Mouse (Mus musculus): Measurements from ENCODE around the gene Rai1.
A peak's percentile ranks its signal among the peaks of the same experiment; 100 is the strongest.

Gene Rai1

DNA sequence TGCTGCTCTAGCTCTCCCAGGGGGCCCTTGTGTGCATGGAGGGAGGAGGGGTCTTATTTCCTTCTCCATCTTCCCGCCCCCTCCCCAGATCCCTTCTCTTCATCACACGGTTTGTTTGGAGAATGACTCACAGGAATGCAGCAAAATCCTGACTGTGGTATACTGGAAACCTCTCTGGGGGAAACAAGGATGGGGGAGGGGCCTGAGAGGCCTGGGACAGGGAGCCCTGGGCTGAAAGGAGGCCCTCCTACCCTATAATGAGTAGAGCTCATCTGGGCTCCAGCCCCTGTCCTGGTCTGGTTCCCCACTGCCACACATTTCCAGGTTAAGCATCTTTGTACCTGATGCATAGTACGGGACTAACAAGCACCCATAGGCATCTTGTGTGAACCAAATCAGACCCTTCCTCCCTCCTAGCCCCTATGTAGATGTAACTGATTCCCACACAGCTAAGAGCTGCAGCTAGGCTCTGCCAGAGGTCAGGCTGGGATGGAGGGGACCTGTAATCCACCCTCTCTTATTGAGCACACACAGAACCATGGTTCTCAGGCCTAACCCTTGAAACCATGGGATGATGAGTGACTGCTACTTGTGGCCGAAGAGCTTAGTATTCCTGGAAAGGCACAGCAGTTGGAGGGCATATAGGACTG, 23.2 kb downstream of the Rai1 start:
- no peak for DNase-seq (ENCODE audit: low spot score)

- DNase-seq (ENCODE audit: low spot score) = no peak
Observed at GRCm38 (mm10) chr11:60130516-60130915, 25.7 kb downstream of the Rai1 start.

GRCm38 (mm10) chr11:60132061-60132460, 27.2 kb downstream of the Rai1 start:
- no peak for DNase-seq (ENCODE audit: low spot score)

DNA sequence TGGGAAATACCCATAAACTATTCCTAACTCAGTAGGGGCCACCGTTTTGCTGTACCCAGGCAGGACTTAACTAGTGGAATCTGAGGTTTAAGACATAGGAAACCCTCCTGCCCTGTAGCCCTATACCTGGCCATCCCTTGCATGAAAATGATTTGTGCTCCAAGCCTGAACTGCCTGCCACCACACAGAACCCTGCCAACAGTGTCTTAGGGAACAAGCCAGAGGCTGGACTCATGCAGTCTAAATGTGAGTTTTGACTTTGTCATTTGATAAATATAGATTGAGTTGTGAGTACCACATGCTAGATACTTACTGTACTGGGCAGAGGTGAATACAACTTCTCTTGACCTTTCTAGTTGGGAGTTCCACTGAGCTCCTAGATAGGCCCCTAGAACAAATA, 31.7 kb downstream of the Rai1 start:
- no peak for DNase-seq (ENCODE audit: low spot score)

DNA sequence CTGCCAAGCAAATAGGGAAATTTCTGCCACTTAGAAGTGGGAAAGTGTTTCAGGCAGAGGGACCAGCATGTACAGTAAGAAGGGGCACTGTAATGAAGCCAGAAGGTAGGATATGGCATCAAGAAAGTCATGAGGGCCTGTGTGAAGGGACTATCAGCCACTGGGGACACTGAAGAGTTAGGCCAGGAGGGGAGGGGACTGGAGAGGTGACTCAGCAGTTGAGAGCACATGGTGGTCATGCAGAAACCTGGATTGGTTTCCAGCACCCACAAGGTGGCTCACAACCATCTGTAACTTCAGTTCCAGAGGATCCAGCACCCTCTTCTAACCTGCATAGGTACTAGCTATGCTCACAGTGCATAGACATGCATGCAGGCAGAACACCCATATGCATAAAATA, 32.4 kb downstream of the Rai1 start:
- no peak for DNase-seq (ENCODE audit: low spot score)

DNA sequence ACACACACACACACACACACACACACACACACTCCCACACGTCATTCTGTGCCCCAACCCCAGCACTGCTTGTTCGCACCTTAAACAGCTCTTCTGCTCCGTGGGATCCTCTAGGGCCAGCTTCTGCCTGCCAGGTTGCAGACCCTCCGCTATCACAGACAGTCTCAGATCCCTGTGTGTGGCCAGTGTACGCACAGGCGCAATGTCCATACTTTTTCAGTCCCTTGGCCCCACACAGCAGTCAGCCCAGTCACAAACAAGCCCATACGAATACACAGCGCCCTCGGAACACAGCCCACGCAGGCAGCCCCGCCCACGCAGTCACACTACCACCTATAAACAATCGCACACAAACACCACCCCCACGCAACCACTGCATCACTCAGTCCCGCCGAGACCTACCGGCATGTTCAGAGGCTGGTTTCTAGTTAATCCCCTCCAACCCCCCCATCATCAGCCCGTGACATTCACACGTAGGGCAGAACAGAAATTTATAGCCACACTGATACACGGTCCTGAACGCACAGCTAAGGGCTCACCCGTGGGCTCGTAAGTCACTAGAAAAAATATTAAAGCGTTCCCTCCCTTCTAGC, 34.4 kb downstream of the Rai1 start:
- no peak for DNase-seq (ENCODE audit: low spot score)

DNA sequence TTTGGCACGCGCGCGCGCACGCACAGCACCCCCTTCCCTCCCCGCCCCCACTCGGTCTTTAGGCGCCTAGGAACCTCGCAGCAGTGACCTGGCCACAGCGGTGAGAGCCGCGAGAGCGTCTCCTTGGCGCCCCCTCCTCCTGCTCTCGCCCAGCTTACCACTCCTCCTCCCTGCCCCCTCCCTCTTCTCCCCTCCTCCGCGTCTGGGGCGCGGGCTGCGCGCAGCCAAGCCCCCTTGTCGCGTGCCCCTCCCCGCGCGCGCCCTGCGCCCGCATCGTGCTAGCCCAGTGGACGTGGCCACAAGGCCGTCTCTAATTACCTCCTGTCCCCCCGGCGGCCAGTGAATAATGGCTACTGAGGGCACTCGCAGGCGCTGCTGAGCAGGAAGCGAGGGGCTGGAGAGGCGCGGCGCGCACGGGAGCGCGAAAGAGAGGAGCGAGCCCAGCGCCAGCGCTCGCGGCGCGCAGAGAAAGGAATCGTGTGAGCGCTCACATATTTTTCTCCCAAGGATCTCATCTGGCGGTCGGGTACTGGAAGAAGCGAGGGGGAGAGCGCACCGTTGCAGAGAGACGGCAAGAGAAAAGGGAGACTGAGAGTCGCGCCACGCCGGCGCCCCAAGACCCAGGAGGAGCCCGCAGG, 35.0 kb downstream of the Rai1 start:
- peak; percentile 66 for DNase-seq (ENCODE audit: low spot score)

DNA sequence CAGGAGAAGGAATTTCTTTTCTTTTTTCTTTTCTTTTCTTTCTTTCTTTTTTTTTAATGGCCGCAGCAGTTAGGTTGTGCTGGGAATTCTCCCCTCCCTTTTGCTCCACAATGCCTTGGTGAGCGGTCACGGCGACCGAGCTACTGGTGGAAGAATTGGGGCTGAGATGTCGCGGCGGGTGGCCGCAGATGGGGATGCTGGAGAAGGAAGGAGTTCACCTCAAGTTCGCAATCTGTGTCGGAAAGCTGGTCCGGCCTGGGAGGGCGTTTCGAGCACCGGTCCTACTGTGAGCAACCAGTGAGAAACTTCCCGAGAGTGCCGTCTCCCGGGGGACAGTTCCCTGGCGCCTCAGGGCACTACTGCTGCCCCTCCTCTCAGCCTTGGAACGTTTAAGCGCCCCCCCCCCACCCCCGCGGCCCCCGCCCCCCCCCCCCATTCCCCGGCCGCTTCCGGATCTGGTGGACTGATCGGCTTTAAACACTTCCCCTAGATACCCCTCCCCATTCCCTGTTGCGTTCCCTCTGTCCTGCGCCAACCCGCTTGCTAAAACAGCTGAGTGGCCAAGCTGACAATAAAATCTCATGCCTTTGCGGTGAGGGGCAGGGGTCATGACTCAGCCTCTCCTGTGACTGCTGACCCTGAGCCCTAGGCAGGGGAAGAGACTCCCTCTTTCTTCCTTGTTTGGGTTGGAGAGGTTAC, 35.9 kb downstream of the Rai1 start:
- DNase-seq (ENCODE audit: low spot score) = peak; percentile 42

GRCm38 (mm10) chr11:60141285-60141608, 36.4 kb downstream of the Rai1 start:
- no peak for DNase-seq (ENCODE audit: low spot score)

- DNase-seq (ENCODE audit: low spot score) = no peak
Observed at GRCm38 (mm10) chr11:60143086-60143485, 38.3 kb downstream of the Rai1 start.

DNA sequence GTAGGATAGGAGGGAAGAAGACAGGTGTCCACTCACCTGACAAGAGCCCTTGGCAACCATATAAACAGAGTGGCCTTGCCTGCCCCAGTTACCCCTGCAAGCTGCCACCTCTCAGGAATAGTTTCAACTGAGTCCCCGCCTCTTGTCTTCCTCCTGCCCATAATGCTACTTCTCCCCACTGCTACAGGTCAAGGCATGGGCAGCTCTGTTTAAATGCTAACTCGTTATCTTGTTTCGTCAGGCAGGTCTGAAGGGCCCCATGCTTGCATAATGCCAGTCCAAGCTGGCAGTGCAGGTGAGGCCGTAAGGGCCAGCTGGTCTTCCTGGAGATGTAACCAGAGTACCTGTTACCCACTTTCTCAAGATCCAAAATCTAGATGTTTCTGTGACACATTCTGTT, 41.4 kb downstream of the Rai1 start:
- no peak for DNase-seq (ENCODE audit: low spot score)

GRCm38 (mm10) chr11:60148591-60148990, 43.8 kb downstream of the Rai1 start:
- DNase-seq (ENCODE audit: low spot score) = no peak

GRCm38 (mm10) chr11:60149086-60149485, 44.3 kb downstream of the Rai1 start:
- DNase-seq (ENCODE audit: low spot score) = no peak

- no peak for DNase-seq (ENCODE audit: low spot score)
Observed at GRCm38 (mm10) chr11:60150677-60151076, 45.9 kb downstream of the Rai1 start.

GRCm38 (mm10) chr11:60152339-60152738, 47.5 kb downstream of the Rai1 start:
- DNase-seq (ENCODE audit: low spot score) = no peak

- DNase-seq (ENCODE audit: low spot score) = no peak
Observed at GRCm38 (mm10) chr11:60153936-60154335, 49.1 kb downstream of the Rai1 start.

GRCm38 (mm10) chr11:60155690-60156089, 50.9 kb downstream of the Rai1 start:
- DNase-seq (ENCODE audit: low spot score) = no peak

DNA sequence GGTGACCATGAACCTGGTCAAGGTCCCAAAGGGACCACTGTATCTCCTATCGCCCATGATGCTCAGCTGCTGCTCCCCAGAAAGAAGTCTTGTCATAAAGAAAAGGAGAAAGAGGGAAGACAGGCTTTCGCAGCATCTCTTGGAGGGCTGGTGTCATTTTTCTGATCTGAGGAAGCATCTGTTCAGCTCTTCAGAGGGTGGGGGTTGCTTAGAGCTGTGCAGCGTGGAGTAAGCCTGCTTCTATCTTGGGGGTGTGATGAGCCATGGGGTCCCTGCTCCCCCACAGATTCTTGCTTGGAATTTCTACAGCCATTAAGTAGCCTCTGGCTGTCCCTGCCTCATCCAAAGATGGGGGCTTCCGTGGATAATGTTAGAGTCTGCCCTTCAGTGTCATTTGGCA, 53.5 kb downstream of the Rai1 start:
- no peak for DNase-seq (ENCODE audit: low spot score)

- no peak for DNase-seq (ENCODE audit: low spot score)
Observed at GRCm38 (mm10) chr11:60159955-60160354, 55.1 kb downstream of the Rai1 start.

GRCm38 (mm10) chr11:60160454-60161114, 55.8 kb downstream of the Rai1 start:
- no peak for DNase-seq (ENCODE audit: low spot score)

- DNase-seq (ENCODE audit: low spot score) = no peak
Observed at GRCm38 (mm10) chr11:60161146-60161874, 56.5 kb downstream of the Rai1 start.

DNA sequence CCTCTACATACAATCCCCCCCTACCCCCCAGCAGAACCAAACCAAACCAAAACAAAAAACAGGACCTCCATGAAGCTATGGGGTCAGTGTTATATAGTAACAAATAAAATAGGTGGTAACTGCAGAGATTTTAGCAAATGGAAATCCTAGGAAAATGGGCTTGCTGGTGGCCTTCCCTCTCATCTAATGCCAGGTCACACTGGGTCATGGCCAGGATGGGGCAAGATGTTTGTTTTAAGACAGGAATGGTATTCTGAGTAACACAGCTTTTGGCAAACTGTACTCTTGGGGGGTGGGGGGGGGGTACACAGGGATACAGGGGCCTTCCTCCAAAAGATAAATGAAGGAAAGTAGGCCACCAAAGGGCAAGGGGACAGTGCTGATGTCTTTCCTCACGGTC, 57.7 kb downstream of the Rai1 start:
- no peak for DNase-seq (ENCODE audit: low spot score)

Data from ovary, postnatal 36 days (tissue).